Mouse (Mus musculus) heart, embryonic 12.5 days (tissue): ENCODE measurements around the gene Miga2. TPM values are rescaled to one million over a fixed set of nuclear protein-coding genes. Genes with fewer than 3 reads are reported as not detected.

Experiments
- ATAC-seq: fragments of 200-750 bp; cut with Nextera tagmentation; 2 replicates; pipeline ENCODE4 v1.8.0; 2017; ENCODE audit warnings: moderate TSS enrichment, moderate library complexity; ENCODE audit not compliant: insufficient number of reproducible peaks, low FRiP score
- H3K27ac ChIP-seq: fragments of 300-500 bp; sonication (generic); 2 replicates; pipeline ENCODE4 v1.5.1; 2016; ENCODE audit warnings: mild to moderate bottlenecking, moderate library complexity; ENCODE audit not compliant: poor library complexity, severe bottlenecking
- H3K27me3 ChIP-seq: fragments of 300-500 bp; sonication (generic); replicated peaks from 2 replicates; pipeline ENCODE4 v1.6.1; 2016; ENCODE audit warnings: mild to moderate bottlenecking, moderate library complexity
- H3K36me3 ChIP-seq: fragments of 300-500 bp; sonication (generic); 2 replicates; pipeline ENCODE4 v1.6.1; 2016; ENCODE audit warnings: mild to moderate bottlenecking, moderate library complexity
- H3K4me1 ChIP-seq: fragments of 300-500 bp; sonication (generic); replicated peaks from 2 replicates; pipeline ENCODE4 v1.6.1; 2016; ENCODE audit warnings: mild to moderate bottlenecking
- H3K4me2 ChIP-seq: fragments of 300-500 bp; sonication (generic); 2 replicates; pipeline ENCODE4 v1.6.1; 2016; ENCODE audit warnings: mild to moderate bottlenecking, moderate library complexity
- H3K4me3 ChIP-seq: fragments of 300-500 bp; sonication (generic); 2 replicates; pipeline ENCODE4 v1.5.1; 2016; ENCODE audit warnings: mild to moderate bottlenecking
- H3K9ac ChIP-seq: fragments of 300-500 bp; sonication (generic); 2 replicates; pipeline ENCODE4 v1.6.1; 2016; ENCODE audit warnings: mild to moderate bottlenecking, moderate library complexity
- H3K9me3 ChIP-seq: fragments of 300-500 bp; sonication (generic); replicated peaks from 2 replicates; pipeline ENCODE4 v1.6.1; 2016; ENCODE audit warnings: mild to moderate bottlenecking, moderate library complexity
- WGBS: fragments of 180-500 bp; shearing (Covaris S2); methylation state at CpG from one replicate; pipeline ENCODE4 v1.1.7; 2016; 5-methylcytosine and 5-hydroxymethylcytosine counted together
- polyA plus RNA-seq: library from polyadenylated mRNA; unstranded; fragments of >200 nt; fragmentation: Nextera tagmentation; extraction: Ambion mirVana; gene quantifications from 2 replicates; pipeline ENCODE4 v1.2.1, GENCODE M21; 2016

The Miga2 gene
- polyA plus RNA-seq, 1 experiment from 2014 or later = 32.7 TPM

GRCm38 (mm10) chr2:30380564-30381376, 16.7 kb downstream of the Miga2 start:
- H3K9ac ChIP-seq = no peak overlapping the region
- 81% methylated on average over 10 of the region's 10 CpGs for WGBS
- ATAC-seq = no peak; the same call in 1 of the 2 replicates
- H3K4me1 ChIP-seq = no peaks in the 10 kb centered on the region
- H3K36me3 ChIP-seq = peaks cover 98% of the 10 kb centered on the region
- no peaks in the 10 kb centered on the region for H3K27me3 ChIP-seq
- no peak overlapping the region for H3K27ac ChIP-seq
- no peak overlapping the region for H3K4me2 ChIP-seq
- no peak overlapping the region for H3K4me3 ChIP-seq
- no peaks in the 10 kb centered on the region for H3K9me3 ChIP-seq

- H3K36me3 ChIP-seq = peaks cover 94% of the 10 kb centered on the region
- no peaks in the 10 kb centered on the region for H3K9me3 ChIP-seq
- 99% methylated on average over 4 of the region's 4 CpGs for WGBS
- no peaks in the 10 kb centered on the region for H3K27me3 ChIP-seq
- no peak for ATAC-seq
- H3K9ac ChIP-seq = no peak overlapping the region
- no peak overlapping the region for H3K27ac ChIP-seq
- H3K4me1 ChIP-seq = no peaks in the 10 kb centered on the region
- no peak overlapping the region for H3K4me2 ChIP-seq
- no peak overlapping the region for H3K4me3 ChIP-seq
Observed at GRCm38 (mm10) chr2:30381377-30381725, 17.3 kb downstream of the Miga2 start.

- H3K9ac ChIP-seq = no peak overlapping the region
- peaks cover 59% of the 10 kb centered on the region for H3K36me3 ChIP-seq
- WGBS = 77% methylated on average over 5 of the region's 5 CpGs
Observed at GRCm38 (mm10) chr2:30384814-30385213, 20.8 kb downstream of the Miga2 start.

GRCm38 (mm10) chr2:30385591-30385990, 21.6 kb downstream of the Miga2 start:
- no peaks in the 10 kb centered on the region for H3K9me3 ChIP-seq
- no peaks in the 10 kb centered on the region for H3K27me3 ChIP-seq
- H3K4me2 ChIP-seq = no peak overlapping the region
- H3K4me1 ChIP-seq = no peaks in the 10 kb centered on the region
- WGBS = 85% methylated on average over 4 of the region's 4 CpGs
- no peak overlapping the region for H3K4me3 ChIP-seq
- no peak overlapping the region for H3K9ac ChIP-seq
- H3K27ac ChIP-seq = no peak overlapping the region
- no peak for ATAC-seq
- peaks cover 51% of the 10 kb centered on the region for H3K36me3 ChIP-seq

More at GRCm38 (mm10) chr2:30384814-30385213, 20.8 kb downstream of the Miga2 start:
- no peaks in the 10 kb centered on the region for H3K9me3 ChIP-seq
- H3K27ac ChIP-seq = no peak overlapping the region
- H3K4me2 ChIP-seq = no peak overlapping the region
- no peak overlapping the region for H3K4me3 ChIP-seq
- no peak for ATAC-seq
- no peaks in the 10 kb centered on the region for H3K4me1 ChIP-seq
- H3K27me3 ChIP-seq = no peaks in the 10 kb centered on the region

GRCm38 (mm10) chr2:30386913-30387312, 22.9 kb downstream of the Miga2 start:
- H3K4me3 ChIP-seq = no peak overlapping the region
- H3K27me3 ChIP-seq = no peaks in the 10 kb centered on the region
- H3K4me2 ChIP-seq = no peak overlapping the region
- H3K9me3 ChIP-seq = no peaks in the 10 kb centered on the region
- 77% methylated on average over 9 of the region's 9 CpGs for WGBS
- ATAC-seq = no peak
- H3K9ac ChIP-seq = no peak overlapping the region
- peaks cover 38% of the 10 kb centered on the region for H3K36me3 ChIP-seq
- H3K4me1 ChIP-seq = no peaks in the 10 kb centered on the region
- no peak overlapping the region for H3K27ac ChIP-seq

- 84% methylated on average over 2 of the region's 2 CpGs for WGBS
- H3K4me3 ChIP-seq = no peak overlapping the region
- peaks cover 19% of the 10 kb centered on the region for H3K36me3 ChIP-seq
- H3K9me3 ChIP-seq = no peaks in the 10 kb centered on the region
- no peak for ATAC-seq
- H3K9ac ChIP-seq = no peak overlapping the region
- peaks cover 11% of the 10 kb centered on the region for H3K4me1 ChIP-seq
- no peak overlapping the region for H3K27ac ChIP-seq
- no peak overlapping the region for H3K4me2 ChIP-seq
- H3K27me3 ChIP-seq = no peaks in the 10 kb centered on the region
Observed at GRCm38 (mm10) chr2:30389000-30389399, 25.0 kb downstream of the Miga2 start.

- peaks cover 16% of the 10 kb centered on the region for H3K4me1 ChIP-seq
- ATAC-seq = peak; percentile 97
- H3K4me3 ChIP-seq = peak within 1 kb of the TSS; percentile 85
- peak within 1 kb of the TSS; percentile 86 for H3K4me2 ChIP-seq
- H3K27ac ChIP-seq = peak within 1 kb of the TSS; percentile 82
- peaks cover 20% of the 10 kb centered on the region for H3K36me3 ChIP-seq
- H3K9me3 ChIP-seq = no peaks in the 10 kb centered on the region
- H3K27me3 ChIP-seq = no peaks in the 10 kb centered on the region
- WGBS = under 1% methylated on average over 40 of the region's 40 CpGs
- H3K9ac ChIP-seq = peak within 1 kb of the TSS; percentile 80
Observed at GRCm38 (mm10) chr2:30392114-30392576, 28.1 kb downstream of the Miga2 start, which contains the start of gene Dolpp1. Gene Dolpp1, plus strand, starts transcription at chr2:30392254.

- Histone ChIP-seq H3K4me1 (peaks cover 16% of the 10 kb centered on the region), H3K9me3 (no peaks in the 10 kb centered on the region), H3K4me3 (peak overlapping the region; percentile 85), H3K27ac (peak overlapping the region; percentile 82), H3K9ac (peak overlapping the region; percentile 80), H3K36me3 (peaks cover 26% of the 10 kb centered on the region), H3K4me2 (peak overlapping the region; percentile 86), H3K27me3 (no peaks in the 10 kb centered on the region)
- peak; percentile 81 for ATAC-seq
- 0% methylated on average over 54 of the region's 54 CpGs for WGBS
Observed at GRCm38 (mm10) chr2:30392577-30393369, 28.7 kb downstream of the Miga2 start.

GRCm38 (mm10) chr2:30393370-30393656, 29.3 kb downstream of the Miga2 start:
- no peak for ATAC-seq
- Histone ChIP-seq H3K9ac (peak overlapping the region; percentile 80), H3K4me3 (peak overlapping the region; percentile 85), H3K36me3 (peaks cover 31% of the 10 kb centered on the region), H3K4me2 (peak overlapping the region; percentile 86), H3K4me1 (peaks cover 16% of the 10 kb centered on the region), H3K27ac (peak overlapping the region; percentile 82), H3K27me3 (no peaks in the 10 kb centered on the region), H3K9me3 (no peaks in the 10 kb centered on the region)
- WGBS = 52% methylated on average over 1 of the region's 1 CpGs

GRCm38 (mm10) chr2:30395757-30396156, 31.7 kb downstream of the Miga2 start:
- Histone ChIP-seq H3K36me3 (peaks cover 54% of the 10 kb centered on the region), H3K27ac (no peak overlapping the region), H3K9ac (no peak overlapping the region), H3K4me2 (no peak overlapping the region), H3K4me1 (peaks cover 23% of the 10 kb centered on the region), H3K9me3 (no peaks in the 10 kb centered on the region), H3K4me3 (no peak overlapping the region), H3K27me3 (no peaks in the 10 kb centered on the region)
- no peak for ATAC-seq
- 92% methylated on average over 7 of the region's 7 CpGs for WGBS

- Histone ChIP-seq H3K4me1 (peaks cover 23% of the 10 kb centered on the region), H3K9me3 (no peaks in the 10 kb centered on the region), H3K4me3 (no peak overlapping the region), H3K27me3 (no peaks in the 10 kb centered on the region), H3K27ac (no peak overlapping the region), H3K9ac (no peak overlapping the region), H3K4me2 (no peak overlapping the region), H3K36me3 (peaks cover 58% of the 10 kb centered on the region)
- 84% methylated on average over 7 of the region's 7 CpGs for WGBS
- ATAC-seq = no peak
Observed at GRCm38 (mm10) chr2:30396246-30396645, 32.2 kb downstream of the Miga2 start.
